Mouse (Mus musculus): ENCODE results near the gene Prkaa1.
A peak's percentile ranks its signal among the peaks of the same experiment; 100 is the strongest.

Gene Prkaa1

DNA sequence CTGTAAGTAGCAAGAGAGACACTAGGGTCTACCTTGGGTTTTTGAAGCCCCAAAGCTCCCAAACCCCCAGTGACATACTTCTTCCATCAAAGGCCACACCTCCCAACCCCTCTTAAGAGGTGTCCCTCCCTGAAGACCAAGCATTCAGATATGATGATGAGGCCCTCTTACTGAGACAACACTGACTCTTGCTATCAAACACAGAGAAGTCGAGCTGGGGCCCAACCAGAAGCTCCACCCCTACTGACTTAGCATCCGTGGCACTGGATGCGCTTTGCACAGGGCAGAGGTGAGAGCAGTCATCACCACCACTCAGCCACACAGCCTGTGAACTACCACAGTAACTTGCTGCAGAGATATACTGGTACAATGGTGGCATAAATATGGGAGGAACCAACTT lies 31.0 kb upstream of the Prkaa1 start:
- no peaks in the 10 kb centered on the region for H3K27me3 ChIP-seq (ENCODE audit: insufficient read depth, low read length)
- H3K36me3 ChIP-seq (ENCODE audit: insufficient read depth, low read length): peaks cover 10% of the 10 kb centered on the region
- H3K9me3 ChIP-seq (ENCODE audit: low read length): no peaks in the 10 kb centered on the region
- no peak overlapping the region for H3K4me3 ChIP-seq (replicated peaks; ENCODE audit: low read length)
- peaks cover 27% of the 10 kb centered on the region for H3K4me1 ChIP-seq (replicated peaks; ENCODE audit: low read depth, low read length)
- TF ChIP-seq NANOG (IDR thresholded peaks at IDR 0.05; ENCODE audit: borderline replicate concordance, low read length) (no peak), CTCF (conservative IDR thresholded peaks at IDR 0.05; ENCODE audit: low read length) (no peak), POU5F1 (IDR thresholded peaks at IDR 0.05; ENCODE audit: borderline replicate concordance, low read length) (no peak)

DNA sequence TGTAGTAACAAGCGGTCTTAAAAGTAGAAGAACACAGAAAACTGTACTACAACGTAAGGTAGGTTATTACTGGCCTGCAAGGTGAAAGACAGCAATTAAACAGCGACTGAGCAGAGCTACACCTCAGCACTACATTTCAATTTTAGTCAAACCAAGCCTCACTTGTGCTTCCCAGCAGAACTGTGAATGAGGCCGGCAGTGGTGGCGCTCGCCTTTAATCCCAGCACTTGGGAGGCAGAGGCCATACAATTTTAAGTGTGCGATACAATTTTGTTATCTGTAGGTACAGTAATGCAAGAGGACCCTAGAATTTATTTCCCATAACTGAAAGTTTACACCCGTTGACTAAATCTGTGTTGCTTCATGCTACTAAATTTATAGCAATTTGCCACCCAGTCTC lies 28.5 kb upstream of the Prkaa1 start:
- no peaks in the 10 kb centered on the region for H3K27me3 ChIP-seq (ENCODE audit: insufficient read depth, low read length)
- H3K4me3 ChIP-seq (replicated peaks; ENCODE audit: low read length): peak overlapping the region; percentile 97
- H3K9me3 ChIP-seq (ENCODE audit: low read length): no peaks in the 10 kb centered on the region
- no peak for TF ChIP-seq NANOG (IDR thresholded peaks at IDR 0.05; ENCODE audit: borderline replicate concordance, low read length)
- no peak for TF ChIP-seq CTCF (conservative IDR thresholded peaks at IDR 0.05; ENCODE audit: low read length)
- TF ChIP-seq POU5F1 (IDR thresholded peaks at IDR 0.05; ENCODE audit: borderline replicate concordance, low read length): no peak
- peaks cover 38% of the 10 kb centered on the region for H3K4me1 ChIP-seq (replicated peaks; ENCODE audit: low read depth, low read length)
- peaks cover 36% of the 10 kb centered on the region for H3K36me3 ChIP-seq (ENCODE audit: insufficient read depth, low read length)

DNA sequence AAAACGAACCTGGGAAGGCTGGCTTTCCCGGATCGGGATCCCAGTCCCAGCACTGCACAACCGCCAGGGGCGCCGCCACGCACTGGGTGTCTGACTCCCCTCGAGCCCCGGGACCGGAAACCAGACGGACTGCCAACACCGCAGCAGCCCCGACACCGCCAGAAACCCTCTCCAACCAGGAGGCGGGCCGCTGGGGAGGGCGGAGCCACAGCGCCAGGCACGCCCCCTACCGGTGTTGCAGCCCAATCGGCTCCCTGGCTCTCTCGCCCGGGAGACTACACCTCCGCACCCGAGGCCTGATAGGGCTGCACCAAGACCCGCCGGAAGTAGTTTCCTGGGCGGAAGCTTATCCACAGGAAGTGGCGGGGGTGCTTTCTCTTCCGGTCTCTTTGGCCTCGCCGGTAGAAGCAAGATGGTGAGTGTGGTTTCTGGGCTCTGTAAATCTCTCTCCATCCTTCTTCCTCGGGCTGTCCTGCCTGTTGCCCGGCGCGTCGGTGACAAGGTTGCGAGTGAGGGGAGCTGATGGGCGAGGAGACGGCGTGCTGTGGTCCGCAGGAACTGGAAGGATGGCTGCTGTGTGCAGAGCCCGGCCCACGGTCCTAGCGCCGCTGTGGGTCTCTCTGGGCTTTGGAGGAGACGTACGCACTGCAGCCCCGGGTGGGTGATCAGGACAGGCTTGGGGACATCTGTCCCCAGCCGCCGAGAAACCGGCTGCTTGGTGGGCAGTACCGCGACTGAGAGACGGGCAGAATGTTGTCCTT lies 27.2 kb upstream of the Prkaa1 start, which contains the start of gene Rpl37:
Rpl37 (plus strand) TSS at position 376 of the 761 bp plus-strand sequence.
- no peaks in the 10 kb centered on the region for H3K27me3 ChIP-seq (ENCODE audit: insufficient read depth, low read length)
- H3K4me3 ChIP-seq (replicated peaks; ENCODE audit: low read length): peak within 1 kb of the TSS; percentile 97
- H3K36me3 ChIP-seq (ENCODE audit: insufficient read depth, low read length): peaks cover 48% of the 10 kb centered on the region
- TF ChIP-seq CTCF (conservative IDR thresholded peaks at IDR 0.05; ENCODE audit: low read length) (peak; percentile 35), POU5F1 (IDR thresholded peaks at IDR 0.05; ENCODE audit: borderline replicate concordance, low read length) (no peak)
- no peaks in the 10 kb centered on the region for H3K9me3 ChIP-seq (ENCODE audit: low read length)
- H3K4me1 ChIP-seq (replicated peaks; ENCODE audit: low read depth, low read length): peaks cover 46% of the 10 kb centered on the region

DNA sequence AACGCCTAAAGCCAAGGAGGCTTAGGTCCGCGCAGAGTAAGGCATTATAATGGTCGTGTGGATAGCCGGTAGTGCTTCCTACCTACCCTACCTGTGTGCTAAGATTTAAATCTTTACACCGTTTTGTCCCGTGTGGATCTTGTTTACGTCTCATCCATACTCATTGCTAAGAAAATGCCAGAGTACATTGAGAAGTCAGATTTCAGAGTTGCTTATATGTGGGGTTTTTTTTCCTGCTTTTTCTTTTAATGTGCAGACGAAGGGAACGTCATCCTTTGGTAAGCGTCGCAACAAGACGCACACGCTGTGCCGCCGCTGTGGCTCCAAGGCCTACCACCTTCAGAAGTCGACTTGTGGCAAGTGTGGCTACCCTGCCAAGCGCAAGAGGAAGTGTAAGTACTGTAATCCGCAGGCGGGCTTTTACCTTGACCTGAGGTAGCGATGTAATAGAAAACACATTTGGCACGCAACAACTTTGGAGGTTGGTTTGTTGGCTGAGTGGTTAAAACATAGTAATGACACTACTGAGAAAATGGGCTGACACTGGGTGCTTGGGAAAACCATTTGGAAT lies 26.5 kb upstream of the Prkaa1 start:
- Histone ChIP-seq H3K27me3 (ENCODE audit: insufficient read depth, low read length) (no peaks in the 10 kb centered on the region), H3K4me1 (replicated peaks; ENCODE audit: low read depth, low read length) (peaks cover 52% of the 10 kb centered on the region), H3K4me3 (replicated peaks; ENCODE audit: low read length) (peak overlapping the region; percentile 97), H3K9me3 (ENCODE audit: low read length) (no peaks in the 10 kb centered on the region), H3K36me3 (ENCODE audit: insufficient read depth, low read length) (peaks cover 55% of the 10 kb centered on the region)
- TF ChIP-seq CTCF (conservative IDR thresholded peaks at IDR 0.05; ENCODE audit: low read length): no peak
- no peak for TF ChIP-seq POU5F1 (IDR thresholded peaks at IDR 0.05; ENCODE audit: borderline replicate concordance, low read length)
- no peak for TF ChIP-seq NANOG (IDR thresholded peaks at IDR 0.05; ENCODE audit: borderline replicate concordance, low read length)

DNA sequence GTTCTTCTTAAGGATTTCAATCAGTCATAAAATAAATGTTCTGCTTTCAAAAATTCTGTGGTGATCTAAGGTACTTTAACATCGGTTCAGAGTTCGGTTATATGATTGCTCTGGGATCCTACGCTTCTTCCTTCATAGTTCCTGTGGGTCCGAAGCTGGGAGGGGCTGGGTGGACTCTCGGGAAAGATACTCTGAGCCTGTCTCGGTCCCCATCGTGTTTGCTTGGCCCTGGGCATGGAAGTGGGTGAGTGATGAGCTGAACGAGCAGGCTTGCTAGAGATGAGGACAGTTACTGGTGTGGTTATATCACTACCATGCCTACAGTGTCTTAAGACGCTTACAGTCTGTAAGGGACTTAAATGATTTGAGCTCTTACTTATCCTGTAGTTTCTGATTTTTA lies 25.0 kb upstream of the Prkaa1 start:
- H3K4me1 ChIP-seq (replicated peaks; ENCODE audit: low read depth, low read length): peaks cover 49% of the 10 kb centered on the region
- peak overlapping the region; percentile 97 for H3K4me3 ChIP-seq (replicated peaks; ENCODE audit: low read length)
- H3K9me3 ChIP-seq (ENCODE audit: low read length): no peaks in the 10 kb centered on the region
- no peak for TF ChIP-seq NANOG (IDR thresholded peaks at IDR 0.05; ENCODE audit: borderline replicate concordance, low read length)
- no peak for TF ChIP-seq POU5F1 (IDR thresholded peaks at IDR 0.05; ENCODE audit: borderline replicate concordance, low read length)
- TF ChIP-seq CTCF (conservative IDR thresholded peaks at IDR 0.05; ENCODE audit: low read length): no peak
- no peaks in the 10 kb centered on the region for H3K27me3 ChIP-seq (ENCODE audit: insufficient read depth, low read length)
- H3K36me3 ChIP-seq (ENCODE audit: insufficient read depth, low read length): peaks cover 70% of the 10 kb centered on the region

DNA sequence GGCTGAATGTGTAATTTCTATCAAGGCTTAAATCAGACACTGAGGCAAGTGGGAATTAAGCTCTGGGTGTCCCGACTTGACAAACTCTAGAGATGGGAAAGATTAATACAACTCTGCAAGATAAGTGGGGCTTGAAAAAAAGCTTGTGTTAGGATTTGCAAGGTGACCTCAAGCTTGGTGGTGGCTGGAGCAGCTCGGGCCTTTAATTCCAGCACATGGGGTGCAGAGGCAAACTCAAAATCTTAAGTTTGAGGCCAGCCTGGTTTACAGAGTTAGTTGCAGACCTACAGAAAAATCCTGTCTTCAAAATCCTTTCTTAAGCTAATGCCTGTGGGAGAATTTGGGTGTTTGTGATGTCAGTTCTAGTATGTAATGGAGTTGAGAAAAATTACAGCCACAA lies 24.5 kb upstream of the Prkaa1 start:
- no peak for TF ChIP-seq POU5F1 (IDR thresholded peaks at IDR 0.05; ENCODE audit: borderline replicate concordance, low read length)
- no peak for TF ChIP-seq NANOG (IDR thresholded peaks at IDR 0.05; ENCODE audit: borderline replicate concordance, low read length)
- TF ChIP-seq CTCF (conservative IDR thresholded peaks at IDR 0.05; ENCODE audit: low read length): no peak
- Histone ChIP-seq H3K4me1 (replicated peaks; ENCODE audit: low read depth, low read length) (peaks cover 46% of the 10 kb centered on the region), H3K36me3 (ENCODE audit: insufficient read depth, low read length) (peaks cover 72% of the 10 kb centered on the region), H3K9me3 (ENCODE audit: low read length) (no peaks in the 10 kb centered on the region), H3K27me3 (ENCODE audit: insufficient read depth, low read length) (no peaks in the 10 kb centered on the region), H3K4me3 (replicated peaks; ENCODE audit: low read length) (peak overlapping the region; percentile 97)

DNA sequence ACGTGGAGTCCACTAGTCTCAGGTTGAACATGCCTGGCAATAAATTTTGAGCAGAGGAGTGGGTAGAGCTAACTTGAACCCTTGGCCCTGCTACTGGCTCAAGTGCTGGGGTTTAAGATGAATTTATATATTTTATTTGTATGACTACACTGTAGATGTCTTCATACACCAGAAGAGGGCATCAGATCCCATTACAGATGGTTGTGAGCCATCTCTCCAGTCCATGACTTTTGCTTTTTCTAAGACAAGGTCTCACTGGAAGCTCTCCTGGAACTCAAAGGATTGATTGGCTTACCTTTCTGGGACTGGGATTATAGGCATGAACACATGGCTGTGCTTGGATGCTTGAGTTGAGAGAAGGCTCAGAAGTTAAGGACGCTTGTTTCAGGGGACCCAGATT lies 24.0 kb upstream of the Prkaa1 start:
- no peaks in the 10 kb centered on the region for H3K9me3 ChIP-seq (ENCODE audit: low read length)
- peaks cover 77% of the 10 kb centered on the region for H3K36me3 ChIP-seq (ENCODE audit: insufficient read depth, low read length)
- no peaks in the 10 kb centered on the region for H3K27me3 ChIP-seq (ENCODE audit: insufficient read depth, low read length)
- H3K4me3 ChIP-seq (replicated peaks; ENCODE audit: low read length): peak overlapping the region; percentile 97
- TF ChIP-seq NANOG (IDR thresholded peaks at IDR 0.05; ENCODE audit: borderline replicate concordance, low read length) (no peak), POU5F1 (IDR thresholded peaks at IDR 0.05; ENCODE audit: borderline replicate concordance, low read length) (no peak), CTCF (conservative IDR thresholded peaks at IDR 0.05; ENCODE audit: low read length) (0 out of 2 replicates have a peak, but pooled peaks have one; percentile 5)
- peaks cover 41% of the 10 kb centered on the region for H3K4me1 ChIP-seq (replicated peaks; ENCODE audit: low read depth, low read length)

DNA sequence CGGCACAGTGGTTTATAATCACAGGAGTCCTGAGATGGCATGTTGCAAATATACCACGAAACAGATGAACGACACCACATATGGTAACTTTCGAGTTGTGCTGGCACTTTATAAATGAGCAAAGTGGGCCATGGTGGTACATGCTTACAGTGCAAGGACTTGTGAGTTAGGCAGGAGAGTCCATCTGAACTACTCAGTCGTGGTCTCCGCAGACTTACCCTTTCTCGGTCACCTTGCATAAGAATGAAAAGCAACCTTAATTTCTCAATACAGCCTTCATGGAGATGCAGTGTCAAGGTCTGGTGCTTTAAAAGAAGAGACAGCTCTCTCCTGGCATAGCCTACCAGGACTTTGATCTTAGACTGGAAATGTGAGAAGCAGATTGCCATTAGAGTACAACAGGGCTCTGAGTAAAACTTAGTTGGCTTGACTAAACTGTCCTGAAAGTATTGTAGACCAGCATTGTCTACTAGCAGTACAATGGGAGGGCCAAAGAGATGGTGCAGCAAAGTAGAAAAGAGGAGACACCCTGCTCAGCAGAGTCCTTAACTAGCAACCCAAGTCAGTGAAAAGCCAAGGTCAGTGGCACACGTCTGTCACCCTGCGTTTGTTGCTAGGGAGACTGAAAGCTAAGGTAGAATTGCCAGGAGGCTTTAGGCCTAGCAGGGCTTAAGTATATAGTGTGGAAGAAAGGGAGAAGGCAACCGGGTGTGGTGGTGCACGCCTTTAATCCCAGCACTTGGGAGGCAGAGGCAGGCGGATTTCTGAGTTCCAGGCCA lies 21.9 kb upstream of the Prkaa1 start:
- H3K4me1 ChIP-seq (replicated peaks; ENCODE audit: low read depth, low read length): peaks cover 32% of the 10 kb centered on the region
- no peaks in the 10 kb centered on the region for H3K27me3 ChIP-seq (ENCODE audit: insufficient read depth, low read length)
- H3K9me3 ChIP-seq (ENCODE audit: low read length): no peaks in the 10 kb centered on the region
- no peak for TF ChIP-seq POU5F1 (IDR thresholded peaks at IDR 0.05; ENCODE audit: borderline replicate concordance, low read length)
- no peak for TF ChIP-seq NANOG (IDR thresholded peaks at IDR 0.05; ENCODE audit: borderline replicate concordance, low read length)
- TF ChIP-seq CTCF (conservative IDR thresholded peaks at IDR 0.05; ENCODE audit: low read length): no peak
- H3K4me3 ChIP-seq (replicated peaks; ENCODE audit: low read length): no peak overlapping the region
- H3K36me3 ChIP-seq (ENCODE audit: insufficient read depth, low read length): peaks cover 81% of the 10 kb centered on the region
